Mouse (Mus musculus) hindbrain, embryonic 12.5 days (tissue): Measurements from ENCODE around the gene Gatm. TPM values are rescaled to one million over a fixed set of nuclear protein-coding genes. Genes with fewer than 3 reads are reported as not detected.

ENCODE experiments used
- ATAC-seq: fragments of 200-750 bp; cut with Nextera tagmentation; 2 replicates; pipeline ENCODE4 v1.8.0; 2017; ENCODE audit warnings: moderate TSS enrichment; ENCODE audit not compliant: low FRiP score
- H3K27ac ChIP-seq: fragments of 300-500 bp; sonication (generic); 2 replicates; pipeline ENCODE4 v1.5.1; 2016; ENCODE audit warnings: mild to moderate bottlenecking
- H3K27me3 ChIP-seq: fragments of 300-500 bp; sonication (generic); 2 replicates; pipeline ENCODE4 v1.6.1; 2016; ENCODE audit warnings: mild to moderate bottlenecking
- H3K36me3 ChIP-seq: fragments of 300-500 bp; sonication (generic); 2 replicates; pipeline ENCODE4 v1.6.1; 2016; ENCODE audit warnings: mild to moderate bottlenecking
- H3K4me1 ChIP-seq: fragments of 300-500 bp; sonication (generic); 2 replicates; pipeline ENCODE4 v1.6.1; 2016
- H3K4me2 ChIP-seq: fragments of 300-500 bp; sonication (generic); replicated peaks from 2 replicates; pipeline ENCODE4 v1.6.1; 2016; ENCODE audit warnings: mild to moderate bottlenecking
- H3K4me3 ChIP-seq: fragments of 300-500 bp; sonication (generic); 2 replicates; pipeline ENCODE4 v1.5.1; 2016; ENCODE audit warnings: mild to moderate bottlenecking
- H3K9ac ChIP-seq: fragments of 300-500 bp; sonication (generic); 2 replicates; pipeline ENCODE4 v1.6.1; 2016; ENCODE audit warnings: mild to moderate bottlenecking, moderate library complexity
- H3K9me3 ChIP-seq: fragments of 300-500 bp; sonication (generic); replicated peaks from 2 replicates; pipeline ENCODE4 v1.6.1; 2016; ENCODE audit warnings: mild to moderate bottlenecking
- WGBS: fragments of 180-500 bp; shearing (Covaris S2); methylation state at CpG from one replicate; pipeline ENCODE4 v1.1.7; 2016; 5-methylcytosine and 5-hydroxymethylcytosine counted together
- polyA plus RNA-seq: library from polyadenylated mRNA; unstranded; fragments of >200 nt; fragmentation: Nextera tagmentation; extraction: Ambion mirVana; gene quantifications from 2 replicates; pipeline ENCODE4 v1.2.1, GENCODE M21; 2016

The Gatm gene
- polyA plus RNA-seq, 1 experiment from 2014 or later, result 18.1 TPM

DNA sequence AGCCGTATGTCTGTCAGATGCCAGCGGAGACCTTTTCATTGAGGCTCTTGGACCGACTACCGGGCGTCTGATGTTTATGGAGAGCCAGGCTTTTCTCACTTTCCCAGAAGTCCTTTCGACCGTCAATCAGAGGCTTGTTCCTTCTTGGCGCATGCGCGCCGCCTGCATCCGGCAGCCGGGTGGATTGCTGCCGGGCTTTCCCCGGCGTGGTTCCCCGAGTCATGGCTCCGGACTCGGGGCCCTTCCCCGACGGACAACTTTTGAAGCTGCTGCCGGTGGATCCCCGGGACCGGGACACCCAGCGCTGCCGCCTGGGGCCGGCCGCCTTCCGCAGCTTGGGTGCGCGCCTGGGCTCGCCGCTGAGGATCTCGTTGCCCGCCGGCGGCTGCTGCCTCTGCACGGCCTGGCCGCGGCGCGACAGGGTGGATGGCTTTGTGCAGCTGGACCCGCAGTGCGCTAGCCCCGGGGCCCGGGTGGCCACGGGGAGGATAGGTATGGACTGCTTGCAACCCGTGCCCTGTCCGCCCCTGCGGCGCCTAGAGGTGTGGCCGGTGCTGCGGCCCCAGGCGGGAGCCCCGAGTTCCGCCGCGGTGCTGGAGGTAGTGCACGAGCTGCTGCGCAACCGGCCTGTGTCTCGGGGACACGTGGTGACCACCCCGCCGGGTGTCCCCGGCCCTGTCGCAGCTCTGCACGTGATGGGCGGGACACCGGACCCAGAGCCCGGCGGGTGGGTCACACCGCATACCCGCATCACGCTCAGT is 19.5 kb upstream of the Gatm start:
- peaks cover 12% of the 10 kb centered on the region for H3K4me1 ChIP-seq
- H3K36me3 ChIP-seq, result peaks cover 16% of the 10 kb centered on the region
- H3K27me3 ChIP-seq, result peaks cover 7% of the 10 kb centered on the region; the same call in 1 of the 2 replicates
- peak overlapping the region; percentile 83 for H3K27ac ChIP-seq
- H3K9me3 ChIP-seq, result no peaks in the 10 kb centered on the region
- under 1% methylated on average over 73 of the region's 75 CpGs for WGBS
- ATAC-seq, result peak; percentile 85
- H3K4me2 ChIP-seq, result peak overlapping the region; percentile 97
- H3K4me3 ChIP-seq, result peak overlapping the region; percentile 94
- H3K9ac ChIP-seq, result peak overlapping the region; percentile 94

DNA sequence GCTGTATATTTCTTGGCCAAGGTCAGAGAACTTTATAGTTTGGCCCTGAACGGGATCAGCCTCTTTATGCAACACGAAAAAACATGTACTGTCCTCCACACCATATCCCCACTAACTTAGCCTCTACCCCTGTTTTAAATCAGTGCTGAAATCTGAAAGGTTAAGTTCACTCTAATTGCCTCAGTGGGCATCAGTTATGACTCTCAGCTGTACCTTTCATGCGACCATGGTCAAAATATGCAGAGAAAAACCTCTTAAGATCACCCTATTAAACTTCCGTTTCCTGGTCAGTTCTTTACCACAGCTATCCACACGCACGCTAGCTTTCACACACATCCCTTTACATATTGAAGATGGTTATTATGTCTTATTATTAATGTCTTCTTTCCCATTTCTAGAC is 18.8 kb upstream of the Gatm start:
- Histone ChIP-seq H3K4me2 (peak overlapping the region; percentile 97), H3K27ac (no peak overlapping the region), H3K9ac (no peak overlapping the region), H3K36me3 (peaks cover 16% of the 10 kb centered on the region), H3K4me3 (no peak overlapping the region), H3K4me1 (peaks cover 12% of the 10 kb centered on the region), H3K27me3 (peaks cover 7% of the 10 kb centered on the region; the same call in 1 of the 2 replicates), H3K9me3 (no peaks in the 10 kb centered on the region)
- WGBS, result 70% methylated on average over 6 of the region's 6 CpGs
- ATAC-seq, result no peak; the same call in 1 of the 2 replicates

DNA sequence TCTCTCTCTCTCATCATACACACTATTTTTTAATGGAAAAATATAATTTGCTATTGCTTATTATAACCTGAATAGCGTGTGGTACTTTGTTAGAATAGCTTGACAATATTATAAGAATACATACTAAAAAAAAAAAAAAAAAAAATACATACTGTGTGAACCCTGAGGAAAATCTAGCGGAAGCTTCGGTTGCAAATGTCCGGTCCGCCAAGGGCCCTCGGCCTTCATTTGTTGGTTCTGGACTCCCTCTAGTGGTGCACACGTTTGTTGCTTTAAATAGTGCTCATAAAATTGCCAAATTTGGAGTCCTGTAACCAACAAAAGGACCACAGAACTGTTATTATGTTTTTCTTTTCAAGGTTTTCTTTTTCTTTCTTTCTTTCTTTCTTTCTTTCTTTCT is 17.9 kb upstream of the Gatm start:
- H3K4me3 ChIP-seq, result no peak overlapping the region
- no peak for ATAC-seq
- H3K9me3 ChIP-seq, result no peaks in the 10 kb centered on the region
- WGBS, result 3% methylated on average over 7 of the region's 7 CpGs
- no peak overlapping the region for H3K9ac ChIP-seq
- H3K36me3 ChIP-seq, result peaks cover 15% of the 10 kb centered on the region
- H3K27me3 ChIP-seq, result peaks cover 7% of the 10 kb centered on the region; the same call in 1 of the 2 replicates
- H3K27ac ChIP-seq, result no peak overlapping the region
- peaks cover 12% of the 10 kb centered on the region for H3K4me1 ChIP-seq
- H3K4me2 ChIP-seq, result no peak overlapping the region

DNA sequence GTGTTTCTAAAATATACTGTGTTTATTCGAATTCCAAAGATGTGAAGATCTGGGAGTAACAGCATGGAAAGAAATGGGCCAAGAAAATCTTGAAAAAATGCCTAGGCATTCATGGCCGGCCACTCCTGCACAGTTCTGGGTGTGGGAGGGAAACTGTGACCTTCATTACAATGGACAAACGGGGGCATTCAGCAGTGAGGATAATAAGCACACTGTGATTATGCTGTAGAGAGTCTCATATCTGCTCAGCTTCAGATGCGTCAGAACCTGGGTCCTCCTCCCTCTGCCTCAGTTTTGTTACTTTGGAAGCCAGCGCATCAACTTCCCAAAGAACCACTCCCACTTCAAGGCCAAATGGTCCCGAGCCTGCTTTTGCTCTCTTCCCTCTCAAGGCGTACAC is 14.8 kb upstream of the Gatm start:
- Histone ChIP-seq H3K9me3 (no peaks in the 10 kb centered on the region), H3K27me3 (peaks cover 7% of the 10 kb centered on the region; the same call in 1 of the 2 replicates), H3K27ac (no peak overlapping the region), H3K36me3 (no peaks in the 10 kb centered on the region), H3K9ac (no peak overlapping the region), H3K4me2 (no peak overlapping the region), H3K4me3 (no peak overlapping the region), H3K4me1 (no peaks in the 10 kb centered on the region)
- ATAC-seq, result no peak
- WGBS, result 69% methylated on average over 7 of the region's 7 CpGs

- ATAC-seq, result no peak
- H3K36me3 ChIP-seq, result no peaks in the 10 kb centered on the region
- H3K9ac ChIP-seq, result no peak overlapping the region
- H3K9me3 ChIP-seq, result no peaks in the 10 kb centered on the region
- 0 out of 2 replicates have a peak, but pooled peaks cover 4% of the 10 kb centered on the region for H3K27me3 ChIP-seq
- 86% methylated on average over 9 of the region's 9 CpGs for WGBS
- no peak overlapping the region for H3K4me2 ChIP-seq
- H3K4me3 ChIP-seq, result no peak overlapping the region
- H3K4me1 ChIP-seq, result no peaks in the 10 kb centered on the region
- H3K27ac ChIP-seq, result no peak overlapping the region
Measured at GRCm38 (mm10) chr2:122621337-122622110, 10.4 kb upstream of the Gatm start.

DNA sequence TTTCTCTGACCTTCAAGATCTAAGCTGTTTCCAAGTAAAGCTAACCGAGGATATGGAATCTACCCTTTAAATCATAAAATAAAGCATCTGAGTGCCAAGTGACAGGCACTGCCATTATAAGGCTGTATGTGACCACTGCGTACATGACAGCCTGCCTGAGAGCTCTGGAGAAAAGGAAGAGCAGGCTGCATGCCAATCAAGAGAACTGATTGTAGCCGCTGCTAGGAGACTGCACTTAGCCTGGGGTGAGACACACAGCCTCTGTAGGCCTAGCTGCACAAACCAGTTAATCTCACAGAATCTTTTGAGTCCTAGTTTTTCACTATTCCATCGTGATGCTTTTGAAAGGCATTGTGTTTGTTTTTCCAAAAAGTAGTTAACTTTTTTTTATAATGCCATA is 7.6 kb upstream of the Gatm start:
- no peak overlapping the region for H3K4me3 ChIP-seq
- H3K9ac ChIP-seq, result 0 out of 2 replicates have a peak overlapping the region, but pooled peaks have one; percentile 19
- ATAC-seq, result 0 out of 2 replicates have a peak, but pooled peaks have one; percentile 50
- H3K4me2 ChIP-seq, result no peak overlapping the region
- no peak overlapping the region for H3K27ac ChIP-seq
- no peaks in the 10 kb centered on the region for H3K9me3 ChIP-seq
- H3K27me3 ChIP-seq, result no peaks in the 10 kb centered on the region
- no peaks in the 10 kb centered on the region for H3K36me3 ChIP-seq
- no peaks in the 10 kb centered on the region for H3K4me1 ChIP-seq
- WGBS, result 40% methylated on average over 4 of the region's 4 CpGs

DNA sequence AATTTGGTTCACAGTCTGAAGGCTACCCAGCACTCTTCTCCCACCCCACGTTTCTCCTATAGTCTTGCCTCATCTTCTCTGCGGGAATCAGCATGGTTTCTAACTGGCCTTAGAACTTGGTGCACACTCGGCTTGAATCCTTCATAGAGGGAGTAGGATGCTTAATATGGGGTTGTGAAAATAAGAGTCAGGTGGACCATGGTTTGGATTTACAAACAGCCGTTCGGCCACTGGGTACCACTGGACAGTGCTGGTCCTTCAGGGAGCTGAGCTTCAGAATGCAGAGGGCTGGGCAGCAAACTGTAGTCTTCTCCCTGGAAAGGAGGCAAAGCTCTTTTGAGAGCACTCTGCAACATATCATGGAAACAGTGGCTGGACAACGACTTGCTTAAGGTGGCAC is 6.7 kb upstream of the Gatm start:
- no peaks in the 10 kb centered on the region for H3K36me3 ChIP-seq
- no peak for ATAC-seq
- H3K4me2 ChIP-seq, result no peak overlapping the region
- no peak overlapping the region for H3K4me3 ChIP-seq
- no peak overlapping the region for H3K27ac ChIP-seq
- H3K9ac ChIP-seq, result no peak overlapping the region
- no peaks in the 10 kb centered on the region for H3K4me1 ChIP-seq
- H3K9me3 ChIP-seq, result no peaks in the 10 kb centered on the region
- H3K27me3 ChIP-seq, result no peaks in the 10 kb centered on the region
- 82% methylated on average over 6 of the region's 6 CpGs for WGBS

DNA sequence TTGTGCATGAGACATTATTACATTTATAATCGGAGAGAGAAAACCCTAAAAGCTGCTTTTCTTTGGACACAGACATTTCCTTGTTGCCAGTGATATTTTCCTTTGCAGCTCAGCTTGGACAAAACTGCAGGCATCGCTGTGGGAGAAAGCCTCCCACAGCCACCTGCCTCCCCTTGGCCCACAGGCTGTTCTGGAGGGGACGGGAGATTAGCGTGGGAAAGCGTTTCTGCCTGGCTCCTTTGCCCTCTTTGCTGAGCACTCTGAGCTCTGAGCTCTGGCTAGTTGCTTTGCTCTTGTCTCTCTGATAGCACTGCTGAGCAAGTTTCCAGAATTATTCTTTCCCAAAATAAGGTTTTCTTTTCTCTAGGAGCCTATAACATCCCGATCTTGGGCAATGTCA is 5.1 kb upstream of the Gatm start:
- no peak for ATAC-seq
- no peak overlapping the region for H3K9ac ChIP-seq
- H3K27me3 ChIP-seq, result no peaks in the 10 kb centered on the region; the same call in 1 of the 2 replicates
- no peak overlapping the region for H3K4me2 ChIP-seq
- no peaks in the 10 kb centered on the region for H3K36me3 ChIP-seq
- H3K9me3 ChIP-seq, result no peaks in the 10 kb centered on the region
- H3K4me3 ChIP-seq, result no peak overlapping the region
- H3K4me1 ChIP-seq, result 0 out of 2 replicates have a peak, but pooled peaks cover 2% of the 10 kb centered on the region
- WGBS, result 77% methylated on average over 6 of the region's 6 CpGs
- no peak overlapping the region for H3K27ac ChIP-seq

DNA sequence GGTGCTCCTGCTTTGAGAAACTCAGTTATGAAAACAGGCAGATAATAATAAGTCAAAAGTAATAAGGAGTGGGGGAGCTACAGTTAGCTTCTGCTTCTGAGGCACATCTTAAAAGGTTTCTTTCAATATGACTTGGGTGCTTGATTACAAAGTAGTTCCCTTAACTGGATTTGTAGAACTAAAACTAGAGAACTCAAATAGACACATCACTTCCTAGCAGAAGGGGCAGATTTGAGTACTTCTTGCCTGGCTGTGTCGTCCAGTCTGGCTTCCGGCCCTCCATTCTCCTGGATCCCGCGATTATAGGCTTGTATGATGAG is 511 bp upstream of the Gatm start:
- Histone ChIP-seq H3K4me3 (peak overlapping the region; percentile 53; the same call in 1 of the 2 replicates), H3K27ac (no peak overlapping the region), H3K9me3 (no peaks in the 10 kb centered on the region), H3K27me3 (peaks cover 4% of the 10 kb centered on the region), H3K4me2 (peak overlapping the region; percentile 89), H3K4me1 (peaks cover 5% of the 10 kb centered on the region; the same call in 1 of the 2 replicates), H3K36me3 (no peaks in the 10 kb centered on the region), H3K9ac (no peak overlapping the region)
- WGBS, result 83% methylated on average over 4 of the region's 4 CpGs
- ATAC-seq, result no peak

GRCm38 (mm10) chr2:122608820-122609219 is 2.3 kb downstream of the Gatm start:
- H3K36me3 ChIP-seq, result no peaks in the 10 kb centered on the region
- no peak overlapping the region for H3K4me2 ChIP-seq
- H3K4me1 ChIP-seq, result peaks cover 5% of the 10 kb centered on the region; the same call in 1 of the 2 replicates
- peaks cover 4% of the 10 kb centered on the region for H3K27me3 ChIP-seq
- WGBS, result 74% methylated on average over 9 of the region's 9 CpGs
- ATAC-seq, result no peak
- no peak overlapping the region for H3K27ac ChIP-seq
- H3K4me3 ChIP-seq, result no peak overlapping the region
- no peaks in the 10 kb centered on the region for H3K9me3 ChIP-seq
- no peak overlapping the region for H3K9ac ChIP-seq

GRCm38 (mm10) chr2:122605829-122606228 is 5.3 kb downstream of the Gatm start:
- no peak overlapping the region for H3K4me3 ChIP-seq
- H3K36me3 ChIP-seq, result no peaks in the 10 kb centered on the region
- no peak overlapping the region for H3K27ac ChIP-seq
- H3K9ac ChIP-seq, result no peak overlapping the region
- no peaks in the 10 kb centered on the region for H3K9me3 ChIP-seq
- WGBS, result 78% methylated on average over 5 of the region's 5 CpGs
- H3K4me1 ChIP-seq, result peaks cover 3% of the 10 kb centered on the region; the same call in 1 of the 2 replicates
- no peak overlapping the region for H3K4me2 ChIP-seq
- peaks cover 3% of the 10 kb centered on the region; the same call in 1 of the 2 replicates for H3K27me3 ChIP-seq
- ATAC-seq, result no peak

- no peak for ATAC-seq
- Histone ChIP-seq H3K9me3 (no peaks in the 10 kb centered on the region), H3K4me1 (no peaks in the 10 kb centered on the region), H3K9ac (no peak overlapping the region), H3K4me2 (no peak overlapping the region), H3K4me3 (no peak overlapping the region), H3K27me3 (no peaks in the 10 kb centered on the region), H3K36me3 (no peaks in the 10 kb centered on the region), H3K27ac (no peak overlapping the region)
- WGBS, result 97% methylated on average over 2 of the region's 2 CpGs
Measured at GRCm38 (mm10) chr2:122601354-122601753, 9.7 kb downstream of the Gatm start.
